Mouse (Mus musculus) CD4-positive naive resting alpha-beta T cell, adult 76 days (primary cell): ENCODE results near the gene Dhrs13. TPM values are rescaled to one million over a fixed set of nuclear protein-coding genes. Genes with fewer than 3 reads are reported as not detected.

Source experiments
- total RNA-seq: library from RNA; stranded (reverse); gene quantifications from one replicate; pipeline ENCODE4 v1.2.4, GENCODE M21; 2023

The Dhrs13 gene
- 3.7 TPM for total RNA-seq

DNA sequence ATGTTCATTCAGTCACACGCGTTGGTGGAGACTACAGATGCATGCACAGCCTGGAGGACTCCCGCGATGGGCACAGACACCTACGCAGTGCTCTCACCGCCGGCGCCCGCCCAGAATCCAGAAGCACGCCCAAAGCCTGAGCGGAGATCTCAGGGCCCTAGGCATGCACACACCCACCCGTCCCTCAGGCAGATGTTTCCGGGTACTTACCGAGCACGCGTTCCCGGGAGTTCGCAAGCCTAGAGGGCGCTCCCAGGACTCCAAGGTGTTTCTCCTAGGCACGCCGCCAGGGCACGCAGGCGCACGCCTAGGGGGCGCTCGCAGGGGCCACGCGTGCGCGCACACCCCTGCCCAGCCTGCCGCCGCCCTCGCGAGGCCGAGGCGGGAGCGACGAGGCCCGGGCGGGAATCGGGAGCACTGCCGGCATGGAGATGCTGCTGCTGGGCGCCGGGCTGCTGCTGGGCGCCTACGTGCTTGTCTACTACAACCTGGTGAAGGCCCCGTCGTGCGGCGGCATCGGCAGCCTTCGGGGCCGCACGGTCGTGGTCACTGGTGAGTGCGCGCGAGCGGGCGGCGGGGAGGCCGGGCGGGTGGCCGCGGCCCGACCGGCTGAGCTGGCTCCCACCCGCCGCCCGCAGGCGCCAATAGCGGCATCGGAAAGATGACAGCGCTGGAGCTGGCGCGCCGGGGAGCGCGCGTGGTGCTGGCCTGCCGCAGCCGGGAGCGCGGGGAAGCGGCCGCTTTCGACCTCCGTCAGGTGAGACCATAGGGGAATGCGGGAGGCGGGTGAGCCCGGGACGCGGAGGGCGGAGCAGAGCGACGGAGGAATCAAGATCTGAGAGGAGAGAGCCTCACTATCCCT lies at the start of gene Dhrs13:
Gene Dhrs13, plus strand, starts transcription at position 334 of the 862 bp plus-strand sequence.

DNA sequence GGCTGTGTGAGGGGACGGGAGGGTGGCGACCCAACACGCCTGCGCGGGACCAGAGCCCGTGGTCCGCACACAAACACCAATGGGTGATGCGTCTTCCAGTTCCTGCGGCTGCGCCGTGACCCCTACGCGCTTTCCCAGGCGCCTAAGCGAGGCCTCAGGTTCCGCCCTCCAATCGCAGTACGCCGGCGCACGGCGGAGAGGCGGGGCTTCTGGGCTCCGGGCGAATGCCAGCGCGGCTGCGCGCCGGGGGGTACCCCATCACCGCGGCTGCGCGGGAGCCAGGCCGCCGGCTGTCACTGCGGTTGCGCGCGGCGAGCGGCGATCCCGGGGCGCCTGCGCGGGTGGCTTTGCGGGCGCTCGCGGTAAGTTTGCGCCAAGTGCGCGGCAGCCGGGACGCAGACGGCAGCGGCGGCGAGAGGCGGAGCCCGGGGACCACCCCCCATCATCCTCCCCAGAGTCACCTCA lies 49.6 kb upstream of the Dhrs13 start, which contains the start of gene Phf12:
Gene Phf12, plus strand, starts transcription at position 314 of the 465 bp plus-strand sequence.

DNA sequence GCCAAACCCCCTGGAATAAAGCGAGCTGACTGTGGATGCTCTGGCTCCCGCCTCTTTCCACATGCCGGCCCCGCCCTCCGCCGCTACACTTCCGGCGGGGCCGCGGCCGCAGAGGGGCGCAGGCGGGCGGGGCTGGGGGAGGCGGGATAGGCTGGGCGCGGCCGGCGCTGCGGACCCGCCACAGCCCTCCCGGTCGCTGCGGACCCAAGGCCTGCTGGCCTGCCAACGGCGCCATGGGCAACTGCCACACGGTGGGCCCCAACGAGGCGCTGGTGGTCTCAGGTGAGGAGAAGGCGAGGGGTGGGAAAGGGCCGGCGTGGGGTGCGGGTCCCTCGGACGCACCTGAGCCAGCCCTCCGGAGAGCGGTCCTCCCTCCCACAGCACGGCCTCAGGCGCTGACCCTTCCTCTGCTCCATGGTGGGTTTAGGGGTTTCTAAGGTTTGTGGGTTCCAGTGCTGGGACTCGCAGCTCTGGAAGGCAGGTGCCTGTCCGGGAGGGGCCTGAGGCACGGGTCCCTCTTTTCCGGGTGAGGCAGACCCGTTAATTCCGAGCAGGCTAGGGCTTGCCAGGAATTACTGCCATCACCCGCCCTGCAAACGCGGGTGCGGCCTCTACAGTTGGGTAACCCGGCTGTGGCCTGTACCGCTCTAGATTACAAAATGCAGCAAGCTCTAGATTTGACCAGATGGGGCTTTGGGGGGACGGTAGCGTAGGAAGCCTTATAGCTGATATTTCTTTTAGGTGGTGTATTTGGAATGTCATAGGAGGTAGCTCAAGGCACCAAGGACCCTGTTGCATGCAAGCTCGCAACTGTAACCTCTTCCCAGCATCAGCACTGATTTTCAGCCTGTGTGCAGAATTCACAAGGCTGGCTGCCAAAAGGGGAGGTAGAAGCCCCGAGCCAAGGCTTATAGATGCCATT lies 6.0 kb downstream of the Dhrs13 start, which contains the start of gene Flot2:
Gene Flot2, plus strand, starts transcription at position 101 of the 922 bp plus-strand sequence.

GRCm38 (mm10) chr11:78079961-78080921 lies 48.2 kb downstream of the Dhrs13 start, which contains the start of gene Eral1:
TSS of gene Eral1 (minus strand) at chr11:78080383.

Other genes with a start within 250 kb of the Dhrs13 start
- gene Gm10277, start 244.5 kb upstream of the Dhrs13 start, total RNA-seq: not detected
- not detected for gene Pipox, start 138.2 kb upstream of the Dhrs13 start, total RNA-seq
- not detected for gene Sez6, start 101.5 kb upstream of the Dhrs13 start, total RNA-seq
- gene Phf12, start 49.5 kb upstream of the Dhrs13 start, total RNA-seq: 117 TPM
- 30.3 TPM for gene Flot2, start 5.7 kb downstream of the Dhrs13 start, total RNA-seq
- gene Eral1, start 48.1 kb downstream of the Dhrs13 start, total RNA-seq: 27.5 TPM
- 20.5 TPM for gene Fam222b, start 62.4 kb downstream of the Dhrs13 start, total RNA-seq
- gene Traf4, start 133.3 kb downstream of the Dhrs13 start, total RNA-seq: 41.8 TPM
- gene Nek8, start 144.4 kb downstream of the Dhrs13 start, total RNA-seq: 8.4 TPM
- gene Tlcd1, start 144.4 kb downstream of the Dhrs13 start, total RNA-seq: 6.9 TPM
- 3,334 TPM for gene Rpl23a, start 151.3 kb downstream of the Dhrs13 start, total RNA-seq
- gene Rab34, start 156.2 kb downstream of the Dhrs13 start, total RNA-seq: 3.3 TPM
- not detected for gene Proca1, start 161.1 kb downstream of the Dhrs13 start, total RNA-seq
- gene Sdf2, start 213.5 kb downstream of the Dhrs13 start, total RNA-seq: 40.3 TPM
- 91.0 TPM for gene Supt6, start 213.7 kb downstream of the Dhrs13 start, total RNA-seq
- gene 2610507B11Rik, start 229.5 kb downstream of the Dhrs13 start, total RNA-seq: 98.7 TPM